Mouse (Mus musculus) mouse embryonic stem cell (cell line): Measurements from ENCODE around the gene Ccdc96.

Experiments used
- in situ Hi-C, 2 experiments: fragments of 300-500 bp; cut with MboI; formaldehyde crosslinking; loops; 1 replicate in 1 of 2; 3 replicates in 1 of 2; pipeline ENCODE4 v1.14.3; 2019 to 2020; ENCODE audit warnings: low sequenced_read_pairs in 2 of 2, low pct_unique_long_range_greater_than_20kb in 1 of 2, mixed read lengths in 1 of 2; ENCODE audit not compliant: unreplicated experiment in 1 of 2

The Ccdc96 gene

DNA sequence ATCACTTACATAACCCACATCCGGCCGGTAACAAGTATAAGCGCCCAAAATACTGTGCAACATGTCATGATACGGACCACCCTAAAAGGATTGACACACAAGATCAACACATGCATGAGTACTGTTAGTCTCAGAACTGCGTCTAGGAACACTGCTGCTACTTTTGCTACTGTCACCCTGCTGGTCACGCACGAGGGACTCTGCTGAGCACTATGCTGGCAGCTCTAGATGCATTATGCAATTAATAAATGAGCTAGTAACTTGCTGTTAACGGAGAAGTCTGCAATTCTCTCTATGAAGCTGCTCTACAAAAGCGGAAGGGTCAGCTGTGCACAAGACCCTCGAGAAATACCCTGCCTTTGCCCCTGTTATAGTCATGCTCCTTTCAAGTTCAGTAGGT is 24.0 kb downstream of the Ccdc96 start:
- in situ Hi-C loops, result no loop called here

DNA sequence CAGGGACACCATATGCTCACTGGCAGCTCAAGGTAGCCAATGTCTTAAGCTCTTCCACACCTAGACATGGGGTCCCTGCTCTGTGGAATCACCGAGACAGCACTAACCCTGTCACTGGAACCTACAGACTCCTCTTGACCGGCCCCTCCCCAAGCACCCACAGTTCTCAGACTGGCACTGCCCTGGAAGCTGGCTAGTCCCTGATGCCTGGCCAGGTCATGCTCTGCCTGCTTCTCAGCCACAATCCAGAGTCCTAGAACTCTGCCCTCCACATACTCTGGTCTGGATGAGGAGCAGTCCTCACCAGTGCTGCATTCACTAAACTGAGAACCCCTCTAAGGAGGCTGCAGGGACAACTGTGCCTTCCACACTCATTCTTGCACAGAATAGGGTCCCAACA is 26.6 kb downstream of the Ccdc96 start:
- in situ Hi-C loops, result no loop called here

DNA sequence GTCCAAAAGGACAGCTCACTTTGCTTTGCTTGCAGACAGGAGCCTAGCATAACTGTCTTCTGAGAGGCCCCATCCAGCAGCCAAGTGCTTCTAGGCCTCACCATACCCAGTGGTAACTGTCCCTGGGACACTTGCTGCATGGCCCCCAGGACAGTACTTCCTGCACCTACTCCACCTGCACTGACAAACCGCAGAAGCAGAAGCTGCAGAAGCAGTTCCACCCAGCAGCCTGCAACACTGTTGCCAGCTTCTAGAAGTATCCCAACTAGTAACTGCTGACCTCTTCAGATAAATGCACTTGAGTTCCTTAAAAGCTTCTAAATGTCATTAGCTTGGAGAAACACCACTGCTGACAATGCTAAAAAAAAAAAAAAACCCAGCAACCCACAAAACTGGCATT is 30.7 kb downstream of the Ccdc96 start:
- in situ Hi-C loops, result no loop called here

DNA sequence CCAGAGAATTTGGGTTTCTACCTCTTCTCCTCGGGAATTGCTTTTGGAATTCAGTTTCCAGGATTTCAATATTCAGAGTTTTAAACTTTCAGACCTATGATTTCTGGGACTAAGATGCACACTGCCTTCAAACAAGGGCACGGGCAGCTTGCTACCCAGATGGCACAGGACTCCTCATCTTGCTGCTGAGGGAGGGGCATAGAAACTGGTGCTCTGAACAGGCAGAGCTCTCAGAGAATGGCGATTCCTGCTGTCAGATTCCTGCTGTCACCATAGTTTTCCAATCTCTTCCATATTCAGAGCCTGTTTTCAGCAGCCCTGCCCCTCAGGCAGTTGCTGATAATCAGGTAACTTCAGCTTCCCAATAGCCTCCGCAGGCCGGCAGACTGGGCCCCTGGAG is 31.2 kb downstream of the Ccdc96 start:
- in situ Hi-C loops, result no loop called here

DNA sequence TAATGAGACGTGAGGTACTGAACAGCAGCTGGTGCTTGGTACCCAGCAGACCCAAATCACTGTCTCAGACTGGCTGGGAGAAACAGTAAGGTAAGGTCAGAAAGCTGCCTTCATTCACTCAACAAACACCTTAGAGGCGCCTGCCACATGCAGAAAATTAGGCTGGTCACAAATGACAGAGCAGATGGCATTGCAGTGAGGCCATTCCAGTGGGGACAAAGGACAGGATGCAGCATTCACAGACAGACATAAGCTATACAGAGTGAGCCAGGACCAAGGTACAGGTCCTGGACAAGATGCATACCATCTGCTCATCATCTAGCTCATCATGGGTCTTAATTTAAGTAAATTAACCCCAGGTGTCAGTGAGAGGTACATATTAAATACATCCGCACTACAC is 33.2 kb downstream of the Ccdc96 start:
- in situ Hi-C loops, result no loop called here

DNA sequence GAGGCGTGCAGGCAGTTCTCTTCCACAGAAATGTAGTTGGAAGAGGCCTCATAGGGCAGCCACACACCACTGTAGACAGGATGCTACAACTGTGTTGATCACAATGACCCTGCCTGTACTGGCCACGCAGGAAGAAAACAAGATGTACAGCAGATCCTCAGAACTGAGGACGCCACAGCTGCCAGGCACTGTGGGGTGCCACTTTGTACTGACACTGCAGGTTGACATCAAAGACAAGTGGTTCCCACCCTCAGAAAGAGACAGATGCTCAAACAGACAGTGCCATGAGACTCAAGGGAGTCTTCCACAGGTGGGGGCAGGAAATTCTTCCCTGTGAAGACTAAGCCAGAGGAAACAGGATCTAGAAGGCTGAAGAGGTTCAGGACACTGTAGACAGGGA is 35.4 kb downstream of the Ccdc96 start:
- in situ Hi-C loops, result no loop called here

DNA sequence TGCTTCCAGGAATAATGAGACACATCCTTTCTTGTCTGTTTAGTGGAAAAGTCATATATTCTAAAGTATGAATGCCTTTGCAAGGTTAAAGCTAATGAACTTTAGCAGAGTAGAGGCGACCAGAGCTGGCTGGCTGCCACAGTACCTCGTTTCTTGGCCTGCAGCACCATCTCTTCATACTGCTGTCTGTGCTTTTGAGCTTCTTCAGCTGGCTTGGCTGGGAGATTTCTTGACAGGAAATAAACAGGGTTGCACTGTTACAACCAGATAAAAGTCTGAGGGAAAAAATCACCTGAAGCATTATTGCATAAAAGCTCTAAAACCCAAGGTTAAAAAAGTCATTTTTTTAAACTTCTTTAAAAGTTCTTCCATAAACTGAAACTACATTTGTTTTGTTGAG is 38.4 kb downstream of the Ccdc96 start:
- in situ Hi-C loops, result no loop called here

DNA sequence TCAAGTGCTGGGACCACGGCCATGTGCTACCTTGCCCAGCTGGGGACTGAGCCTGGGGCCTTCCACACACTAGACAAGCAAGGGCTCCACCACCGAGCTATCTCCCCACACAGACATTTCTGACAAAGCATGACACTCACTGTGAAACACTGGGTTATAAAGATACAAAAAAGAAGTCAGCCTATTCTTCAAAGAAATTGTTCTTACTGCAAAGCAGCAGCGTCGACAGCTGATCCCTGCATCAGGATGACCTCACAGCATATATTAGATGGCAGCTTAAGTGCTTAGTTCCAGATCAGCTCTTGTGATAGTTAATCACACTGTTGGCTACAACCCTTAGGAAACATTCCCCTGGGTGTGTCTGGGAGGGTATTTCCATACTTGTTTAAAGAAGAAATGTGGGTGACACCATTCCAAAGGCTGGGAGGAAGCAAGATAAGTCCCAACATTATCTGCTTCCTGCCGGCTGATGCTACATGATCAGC is 38.9 kb downstream of the Ccdc96 start:
- in situ Hi-C loops, result no loop called here

DNA sequence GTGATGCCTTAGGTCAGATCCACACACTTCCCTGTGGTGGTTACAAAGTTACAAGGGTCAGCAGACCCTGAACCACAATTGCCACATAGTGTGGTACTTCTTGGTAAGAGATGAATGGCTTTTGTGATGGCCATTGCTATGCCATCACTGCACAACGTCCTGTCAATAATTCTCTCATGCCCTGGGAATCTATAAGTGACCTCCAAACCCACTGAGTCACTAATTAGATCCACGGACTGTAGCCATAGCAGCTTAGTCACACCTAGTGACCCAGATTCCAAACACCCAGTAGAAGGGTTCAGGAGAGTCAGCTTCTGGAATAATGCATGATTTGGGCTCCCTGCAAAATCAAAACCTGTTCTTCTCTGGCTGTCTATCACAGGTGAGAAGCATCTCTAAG is 40.8 kb downstream of the Ccdc96 start:
- in situ Hi-C loops, result loop anchor here in 1 of 2 experiments (5.0 kb wide), 1 partner anchor 57 kb away; no protein-coding TSS in a partner anchor

DNA sequence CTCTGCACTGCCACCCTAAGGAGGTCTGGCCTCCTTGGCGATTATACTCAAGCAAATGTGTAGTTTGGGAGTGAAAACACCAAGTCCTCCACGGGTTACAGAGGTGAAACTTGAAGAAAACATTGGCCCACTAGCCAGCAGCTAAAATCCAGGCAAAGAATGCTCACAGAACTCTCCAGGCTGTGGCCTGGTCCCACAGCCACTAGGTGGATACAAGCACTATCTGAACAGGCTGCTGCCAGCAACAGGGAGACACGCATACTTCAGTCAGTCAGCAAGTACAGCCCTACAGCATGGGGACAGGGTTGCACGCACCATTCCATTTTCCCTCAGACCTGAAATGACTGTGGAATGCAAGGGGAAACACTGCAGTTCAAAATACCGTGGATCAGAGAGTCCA is 41.9 kb downstream of the Ccdc96 start:
- in situ Hi-C loops, result loop anchor here in 1 of 2 experiments (5.0 kb wide), 1 partner anchor 56 kb away; no protein-coding TSS in a partner anchor

DNA sequence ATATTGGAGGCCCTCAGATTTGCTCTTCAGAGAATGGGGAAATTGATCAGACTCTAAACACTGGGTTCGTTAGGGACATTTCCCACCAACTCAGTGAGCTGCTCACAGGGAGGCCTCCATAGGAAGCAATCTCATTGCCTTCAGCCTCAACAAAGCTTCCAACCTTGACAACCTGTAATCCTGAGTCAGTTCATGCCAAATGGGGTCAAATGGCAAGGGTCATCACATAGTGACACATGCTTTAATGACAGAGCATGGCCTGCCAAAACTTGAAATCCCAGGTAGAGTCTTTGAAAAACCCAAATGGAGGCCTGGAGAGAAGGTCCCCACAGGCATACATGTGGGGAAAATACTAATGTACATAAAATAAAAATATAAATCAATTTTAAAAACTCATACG is 42.5 kb downstream of the Ccdc96 start:
- in situ Hi-C loops, result loop anchor here in 1 of 2 experiments (5.0 kb wide), 1 partner anchor 55 kb away; no protein-coding TSS in a partner anchor

DNA sequence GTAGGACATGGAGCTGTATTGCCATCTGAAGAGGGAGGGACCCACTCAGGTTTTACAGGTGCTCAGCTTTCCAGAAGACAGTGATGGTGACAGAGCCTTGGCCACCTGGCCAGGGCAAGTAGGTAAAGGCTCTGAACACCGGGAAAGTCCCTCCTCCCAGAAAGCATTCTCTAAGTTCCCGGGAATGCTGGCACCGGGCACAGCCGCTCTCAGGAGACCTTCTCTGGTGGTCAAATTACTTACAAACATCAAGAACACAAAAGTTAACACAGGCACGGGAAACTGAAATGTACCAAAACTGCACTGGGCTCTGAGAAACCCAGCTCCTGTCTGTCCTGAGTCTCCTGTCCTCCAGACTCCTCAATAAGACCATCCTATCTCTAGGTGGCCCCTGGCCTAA is 45.3 kb downstream of the Ccdc96 start:
- in situ Hi-C loops, result loop anchor here (5.0 kb wide), 1 partner anchor 53 kb away; no protein-coding TSS in a partner anchor

DNA sequence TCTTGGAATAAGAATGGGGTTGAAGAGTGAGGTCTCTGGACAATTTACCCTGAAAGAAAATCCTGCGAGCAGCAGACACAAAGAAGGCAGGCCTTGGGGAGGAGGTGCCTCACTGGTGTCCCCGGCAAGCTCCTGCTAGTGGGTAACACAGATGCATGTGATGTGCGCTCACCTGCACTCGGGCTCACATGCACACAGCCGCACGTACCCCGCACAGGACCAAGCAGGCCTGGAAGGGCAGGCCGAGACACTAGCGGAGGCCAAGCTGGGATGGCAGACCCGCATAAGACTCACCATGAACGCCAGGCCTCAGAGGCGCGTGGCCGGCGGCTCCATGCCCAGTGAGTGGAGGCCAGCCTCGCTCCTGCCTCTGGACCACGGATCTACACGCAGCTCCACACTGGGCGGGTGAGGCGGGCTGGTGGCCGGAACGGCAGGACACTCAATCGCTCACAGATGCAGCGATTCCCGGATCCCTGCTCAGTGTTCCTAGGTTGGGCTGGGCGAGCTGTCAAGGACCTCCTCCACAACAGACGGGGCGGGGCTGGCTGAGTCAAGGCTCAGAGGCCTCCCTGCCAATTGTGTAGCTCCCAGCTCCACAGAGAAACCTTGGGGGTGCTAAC is 45.9 kb downstream of the Ccdc96 start:
- in situ Hi-C loops, result loop anchor here in 1 of 2 experiments (5.0 kb wide), 1 partner anchor 52 kb away; no protein-coding TSS in a partner anchor

DNA sequence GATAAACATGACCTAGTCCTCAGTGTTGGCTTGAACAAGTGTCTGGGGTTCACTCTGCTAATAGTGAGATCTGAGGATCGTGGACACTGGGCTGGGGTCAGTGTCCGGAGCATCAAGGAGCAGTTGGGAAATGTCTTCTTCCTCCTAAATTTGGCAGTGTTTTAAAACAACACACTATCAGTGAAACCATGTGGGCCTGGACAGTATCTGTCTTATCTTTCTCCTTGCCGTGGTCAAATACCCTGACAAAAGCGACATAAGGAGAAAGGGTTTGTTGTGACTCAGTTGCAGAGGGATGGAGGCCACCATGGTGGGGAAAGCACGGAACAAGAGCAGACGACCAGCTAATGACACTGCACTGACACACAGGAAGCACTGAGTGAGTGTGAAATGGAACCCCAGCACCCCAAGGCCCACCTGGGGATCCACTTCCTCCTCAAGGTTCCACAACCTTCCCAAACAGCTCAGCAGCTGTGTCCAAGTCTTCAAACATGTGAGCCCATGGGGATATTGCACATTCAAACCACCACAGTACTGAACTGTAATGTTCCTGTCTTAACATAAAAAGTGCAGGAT is 50.2 kb downstream of the Ccdc96 start:
- in situ Hi-C loops, result loop anchor here in 1 of 2 experiments (5.0 kb wide), 1 partner anchor 48 kb away; no protein-coding TSS in a partner anchor

DNA sequence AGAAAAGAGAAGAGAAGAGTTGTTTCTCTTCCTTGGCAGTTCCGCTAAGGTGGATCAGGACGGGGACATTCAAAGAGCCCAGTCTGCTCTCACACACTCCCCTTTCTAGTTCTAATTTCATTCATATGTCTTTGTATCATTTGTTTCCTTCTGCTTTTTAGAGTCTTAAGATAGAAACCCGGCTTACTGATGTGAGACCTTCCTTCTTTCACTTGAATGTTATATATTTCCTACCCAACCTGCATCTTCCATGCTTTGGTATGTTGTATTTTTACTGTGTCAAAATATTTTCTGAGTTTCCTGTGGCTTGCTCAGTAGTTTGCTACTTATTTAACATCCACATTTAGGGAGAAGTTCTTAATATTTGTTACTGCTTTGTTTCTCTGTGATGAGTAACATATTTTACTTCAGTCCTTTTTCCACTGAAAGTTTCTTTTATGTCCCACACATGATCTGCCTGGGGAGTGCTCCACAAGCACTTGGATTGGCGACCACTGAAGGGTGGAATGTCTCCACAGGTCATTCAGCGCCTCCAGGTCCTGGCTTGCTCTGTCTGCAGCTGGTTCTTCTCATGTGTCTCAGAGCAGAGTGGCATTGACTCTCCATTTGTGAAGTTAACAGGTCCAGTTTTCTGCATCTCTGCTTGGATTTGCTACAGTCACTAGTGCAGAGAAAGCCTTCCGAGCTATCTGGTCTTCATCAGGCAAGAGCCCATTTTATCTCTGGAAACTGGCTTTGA is 51.2 kb downstream of the Ccdc96 start:
- in situ Hi-C loops, result no loop called here

DNA sequence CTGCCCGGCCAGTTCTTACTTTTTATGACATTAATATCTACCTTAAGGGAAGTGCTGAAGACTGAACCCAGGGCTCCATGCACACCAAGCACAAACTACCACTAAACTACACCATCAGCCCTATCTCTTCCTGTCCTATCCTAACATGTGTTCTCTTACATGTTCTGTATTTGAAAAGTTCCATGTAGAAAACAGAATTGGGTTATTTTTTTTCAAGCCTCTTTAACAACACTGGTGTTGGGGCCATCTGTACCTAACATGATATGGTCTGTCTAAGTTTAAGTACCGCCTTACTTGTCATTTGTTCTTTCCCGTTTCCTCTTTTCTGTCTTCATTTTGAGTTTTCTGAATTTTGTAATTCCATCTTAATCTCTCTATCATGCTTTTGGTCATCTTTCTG is 52.0 kb downstream of the Ccdc96 start:
- in situ Hi-C loops, result no loop called here
